Mouse (Mus musculus) midbrain, postnatal 0 days (tissue): ENCODE measurements around the gene Cphx3. TPM values are rescaled to one million over a fixed set of nuclear protein-coding genes. Genes with fewer than 3 reads are reported as not detected.
"Not testable (repeated sequence)": the region's sequence is repeated elsewhere in the genome, so short reads cannot be mapped to it uniquely, and the experiment has no call there.

Experiments
- ATAC-seq: fragments of 200-750 bp; cut with Nextera tagmentation; 2 replicates; pipeline ENCODE4 v1.8.0; 2017; ENCODE audit warnings: moderate number of reproducible peaks, mild to moderate bottlenecking, moderate TSS enrichment, moderate library complexity; ENCODE audit not compliant: low FRiP score
- DNase-seq: peaks from one replicate; pipeline ENCODE4 v3.0.0-alpha.2; 2015; ENCODE audit warnings: low spot score
- H3K27ac ChIP-seq: fragments of 300-500 bp; sonication (generic); 2 replicates; pipeline ENCODE4 v1.5.1; 2014; ENCODE audit warnings: low read depth, mild to moderate bottlenecking, low read length, mixed read lengths
- H3K27me3 ChIP-seq: fragments of 300-500 bp; sonication (generic); 2 replicates; pipeline ENCODE4 v1.6.1; 2014; ENCODE audit warnings: low read length, control low read depth, mixed read lengths; ENCODE audit not compliant: insufficient read depth
- H3K36me3 ChIP-seq: fragments of 300-500 bp; sonication (generic); 2 replicates; pipeline ENCODE4 v1.6.1; 2014; ENCODE audit warnings: low read length, control low read depth, mixed read lengths; ENCODE audit not compliant: insufficient read depth
- H3K4me1 ChIP-seq: fragments of 300-500 bp; sonication (generic); 2 replicates; pipeline ENCODE4 v1.6.1; 2014; ENCODE audit warnings: mild to moderate bottlenecking, control low read depth, antibody characterized with exemption, low read length, mixed read lengths; ENCODE audit not compliant: insufficient read depth
- H3K4me2 ChIP-seq: fragments of 300-500 bp; sonication (generic); 2 replicates; pipeline ENCODE4 v1.6.1; 2014; ENCODE audit warnings: low read depth, mild to moderate bottlenecking, low read length, mixed read lengths; ENCODE audit not compliant: poor library complexity, severe bottlenecking
- H3K4me3 ChIP-seq: fragments of 300-500 bp; sonication (generic); 2 replicates; pipeline ENCODE4 v1.5.1; 2014; ENCODE audit warnings: low read depth, mild to moderate bottlenecking, low read length, moderate library complexity
- H3K9ac ChIP-seq: fragments of 300-500 bp; sonication (generic); replicated peaks from 2 replicates; pipeline ENCODE4 v1.6.1; 2014; ENCODE audit warnings: mild to moderate bottlenecking, low read length, moderate library complexity, mixed read lengths; ENCODE audit not compliant: poor library complexity, severe bottlenecking
- H3K9me3 ChIP-seq: fragments of 300-500 bp; sonication (generic); 2 replicates; pipeline ENCODE4 v1.6.1; 2016; ENCODE audit warnings: low read length, control low read depth
- WGBS: fragments of 180-500 bp; shearing (Covaris S2); extraction: QIAGEN DNeasy Blood & Tissue Kit; methylation state at CpG from one replicate; pipeline ENCODE4 v1.1.7; 2014; 5-methylcytosine and 5-hydroxymethylcytosine counted together
- polyA plus RNA-seq: library from polyadenylated mRNA; unstranded; fragments of >200 nt; fragmentation: Nextera tagmentation; extraction: Ambion mirVana; gene quantifications from 2 replicates; pipeline ENCODE4 v1.2.1, GENCODE M21; 2015
- total RNA-seq: library from RNA; depleted of rRNA; stranded (reverse); fragments of >200 nt; gene quantifications from 2 replicates; pipeline ENCODE4 v1.2.3, GENCODE M21; 2014; rRNA removed

The Cphx3 gene
- total RNA-seq (not detected in 2 replicates), polyA plus RNA-seq (not detected in 2 replicates)

DNA sequence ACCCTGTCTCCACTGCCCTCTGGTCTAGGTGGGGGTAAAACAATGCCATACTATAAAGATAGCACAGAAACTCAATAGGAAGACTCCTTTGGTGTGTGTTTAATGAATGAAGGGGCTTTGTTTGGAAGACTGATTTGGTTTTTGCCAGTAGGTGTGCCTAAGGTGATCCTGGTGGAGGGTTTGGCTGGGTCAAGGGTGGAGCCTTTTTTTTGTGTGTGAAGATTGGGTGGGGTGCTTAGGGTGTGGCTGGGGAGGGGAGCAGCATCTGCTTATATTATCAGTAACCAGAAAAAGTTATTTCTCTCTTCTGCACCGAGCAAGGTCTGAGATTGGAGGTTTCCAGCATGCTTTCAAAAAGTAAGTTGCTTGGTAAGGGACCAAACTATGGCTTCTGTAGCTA, at the start of gene Cphx3:
Gene Cphx3 (plus strand): TSS at position 301 of the 400 bp plus-strand sequence.
- H3K27me3 ChIP-seq, H3K27ac ChIP-seq, DNase-seq, H3K9me3 ChIP-seq, H3K36me3 ChIP-seq, H3K4me1 ChIP-seq, H3K4me2 ChIP-seq, H3K9ac ChIP-seq, ATAC-seq, H3K4me3 ChIP-seq: not testable (repeated sequence)
- WGBS = no CpG with 5 or more reads among the region's 1 CpGs

DNA sequence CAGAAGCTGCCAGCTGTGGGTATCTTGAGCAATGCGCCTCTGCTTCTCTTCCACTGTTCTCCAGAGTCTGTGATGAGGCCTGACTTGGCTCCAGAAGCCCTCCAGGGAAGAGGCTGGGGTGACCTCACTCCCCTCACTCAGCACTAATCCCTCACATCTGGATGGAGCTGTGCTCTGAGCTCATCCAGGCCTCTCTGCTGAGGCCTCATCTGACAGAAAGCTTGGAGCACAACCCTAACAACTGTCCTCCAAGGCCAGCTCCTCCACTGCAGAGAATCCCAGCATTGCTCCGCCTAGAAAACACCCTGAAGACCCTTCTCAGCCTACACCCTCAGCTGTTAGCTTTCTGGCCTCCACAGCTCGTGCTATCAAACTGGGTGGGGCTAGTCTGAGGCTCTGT, 47.7 kb upstream of the Cphx3 start:
- H3K27me3 ChIP-seq = not testable (repeated sequence)

DNA sequence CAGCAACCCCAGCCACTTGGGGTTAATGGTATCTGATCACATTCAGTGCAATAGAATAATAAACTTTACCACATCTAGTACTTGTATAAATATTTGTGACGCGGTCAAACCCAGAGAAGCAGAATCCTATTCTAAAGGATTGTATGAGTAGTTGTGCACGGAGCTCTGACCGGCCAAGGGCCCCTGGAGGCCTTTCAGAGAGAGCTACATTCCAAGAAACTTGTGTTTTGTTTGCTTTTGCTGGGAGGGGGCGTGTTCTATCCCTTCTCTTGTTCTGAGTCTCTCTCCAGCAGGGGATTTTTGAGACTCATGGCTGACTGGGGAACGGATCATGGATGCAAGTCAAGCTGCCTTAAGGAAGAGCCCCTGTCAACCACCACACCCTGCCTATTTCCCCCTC, 46.7 kb upstream of the Cphx3 start:
- ATAC-seq, H3K27ac ChIP-seq: not testable (repeated sequence)
- WGBS = no CpG with 5 or more reads among the region's 6 CpGs

More for the DNA sequence above, 47.7 kb upstream of the Cphx3 start:
- not testable (repeated sequence) for H3K9me3 ChIP-seq, H3K4me1 ChIP-seq, H3K27ac ChIP-seq, H3K4me2 ChIP-seq, H3K36me3 ChIP-seq, H3K4me3 ChIP-seq, ATAC-seq, DNase-seq, H3K9ac ChIP-seq
- WGBS = no CpG with 5 or more reads among the region's 3 CpGs

DNA sequence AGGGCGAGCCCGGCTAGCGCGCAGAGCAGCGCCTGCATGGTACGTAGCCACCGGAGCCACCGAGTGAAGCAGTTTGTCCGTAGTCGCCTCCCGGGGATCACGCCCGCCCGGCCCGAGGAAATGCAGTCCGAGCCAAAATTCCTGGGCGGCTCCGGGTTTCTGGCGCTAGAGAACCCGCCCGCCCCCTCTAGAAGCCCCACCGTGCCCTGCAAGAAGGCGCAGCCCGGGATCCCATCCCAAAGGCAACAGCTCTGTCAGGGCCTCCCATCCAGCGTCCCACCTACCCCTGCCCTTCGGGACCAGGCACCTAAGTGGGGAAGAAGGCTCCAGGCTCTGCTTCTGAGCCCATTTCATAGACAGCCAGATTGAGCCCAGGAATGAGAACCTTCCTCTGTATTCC, 39.5 kb upstream of the Cphx3 start, which contains the start of gene Gm9780:
Gene Gm9780 (minus strand): TSS at position 101 of the 400 bp plus-strand sequence.
- H3K9ac ChIP-seq, H3K4me2 ChIP-seq, H3K36me3 ChIP-seq, ATAC-seq, H3K4me3 ChIP-seq, H3K4me1 ChIP-seq, H3K27ac ChIP-seq, H3K27me3 ChIP-seq, DNase-seq, H3K9me3 ChIP-seq: not testable (repeated sequence)
- no CpG with 5 or more reads among the region's 26 CpGs for WGBS

More for the DNA sequence above, 46.7 kb upstream of the Cphx3 start:
- H3K4me1 ChIP-seq, H3K9ac ChIP-seq, DNase-seq, H3K27me3 ChIP-seq, H3K4me2 ChIP-seq, H3K36me3 ChIP-seq, H3K9me3 ChIP-seq, H3K4me3 ChIP-seq: not testable (repeated sequence)

DNA sequence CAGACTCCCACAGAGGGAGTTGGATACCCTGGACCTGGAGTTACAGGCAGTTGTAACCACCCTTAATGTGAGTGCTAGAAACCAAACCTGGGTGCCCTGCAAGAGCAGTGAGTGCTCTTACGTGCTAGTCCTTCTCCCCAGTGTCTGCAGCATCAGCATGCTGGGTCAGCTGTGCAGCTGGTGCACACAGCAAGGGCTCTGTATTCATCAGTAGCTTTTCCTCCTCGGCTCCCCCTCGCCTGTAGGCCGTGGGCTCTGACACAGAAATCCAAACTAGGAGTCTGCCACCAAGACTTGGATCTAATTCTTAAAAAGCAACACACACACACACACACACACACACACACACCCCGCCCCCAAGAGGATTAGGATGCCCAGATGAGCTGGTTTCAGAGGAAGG, 37.1 kb upstream of the Cphx3 start:
- ATAC-seq, H3K9me3 ChIP-seq, H3K36me3 ChIP-seq, H3K4me2 ChIP-seq, H3K4me3 ChIP-seq, H3K4me1 ChIP-seq, H3K27me3 ChIP-seq, H3K27ac ChIP-seq, DNase-seq, H3K9ac ChIP-seq: not testable (repeated sequence)
- no CpG with 5 or more reads among the region's 5 CpGs for WGBS

DNA sequence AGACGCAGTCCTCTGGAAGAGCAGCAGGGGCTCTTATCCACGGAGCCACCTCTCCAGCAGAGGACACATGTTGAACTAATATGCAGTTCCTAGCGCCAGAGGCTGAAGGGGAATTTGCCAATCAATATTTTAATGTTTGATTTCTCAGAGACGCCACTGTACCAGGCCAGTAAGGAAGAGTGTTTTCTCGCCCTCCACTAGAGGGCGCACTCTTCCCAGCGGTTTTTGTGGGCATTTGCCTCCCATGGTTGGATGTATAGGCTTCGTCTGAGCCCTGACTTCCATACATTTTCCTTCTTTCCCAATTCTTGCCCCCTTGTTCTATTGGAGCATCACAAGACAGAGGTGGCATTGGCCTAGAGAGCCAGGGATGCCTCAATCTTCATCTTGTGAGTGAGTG, 35.1 kb upstream of the Cphx3 start:
- not testable (repeated sequence) for H3K9me3 ChIP-seq, H3K27ac ChIP-seq, H3K36me3 ChIP-seq, ATAC-seq, H3K4me2 ChIP-seq, H3K4me1 ChIP-seq, H3K27me3 ChIP-seq, H3K9ac ChIP-seq, DNase-seq, H3K4me3 ChIP-seq
- WGBS = no CpG with 5 or more reads among the region's 8 CpGs

DNA sequence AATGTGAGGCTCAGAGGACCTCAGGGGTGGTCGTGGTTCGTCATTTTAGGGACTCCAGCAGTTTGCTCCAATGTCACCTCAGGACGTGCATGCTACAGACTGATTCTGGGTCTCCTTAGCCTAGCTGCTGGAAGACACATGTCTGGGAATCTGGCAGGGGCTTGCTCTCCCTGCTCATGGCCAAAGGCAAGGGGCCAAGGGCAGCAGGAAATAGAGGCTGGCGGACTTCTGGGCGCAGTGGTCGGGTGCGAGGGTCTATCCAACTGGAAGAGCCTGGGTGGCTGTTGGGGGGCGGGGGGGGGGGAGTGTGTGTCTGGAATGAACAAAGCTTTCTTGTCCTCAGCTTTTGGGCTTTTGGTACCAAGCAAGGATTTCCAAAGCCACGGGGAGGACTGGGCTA, 33.3 kb upstream of the Cphx3 start:
- not testable (repeated sequence) for H3K4me2 ChIP-seq, H3K27ac ChIP-seq, ATAC-seq, H3K36me3 ChIP-seq, H3K27me3 ChIP-seq, H3K9me3 ChIP-seq, H3K4me1 ChIP-seq, H3K9ac ChIP-seq, H3K4me3 ChIP-seq, DNase-seq
- no CpG with 5 or more reads among the region's 9 CpGs for WGBS

DNA sequence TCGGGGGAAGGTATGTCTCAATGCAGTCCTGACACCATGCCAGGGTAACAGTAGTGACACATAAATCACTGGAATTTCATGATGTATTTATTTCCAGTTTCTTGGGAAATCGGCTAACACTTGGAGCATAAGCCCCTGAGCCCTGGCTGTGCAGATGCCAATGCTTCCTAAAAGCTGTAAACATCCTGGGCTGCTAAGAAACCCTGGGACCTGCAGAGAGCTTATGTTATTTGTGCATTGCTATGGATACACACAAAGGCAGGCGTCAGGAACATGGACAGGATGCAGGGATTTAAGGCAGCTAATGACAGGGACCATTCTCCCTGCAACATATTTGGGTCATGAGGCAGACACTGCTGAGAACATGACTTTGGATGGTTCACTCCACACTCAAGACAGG, 23.9 kb upstream of the Cphx3 start:
- no CpG with 5 or more reads among the region's 3 CpGs for WGBS

DNA sequence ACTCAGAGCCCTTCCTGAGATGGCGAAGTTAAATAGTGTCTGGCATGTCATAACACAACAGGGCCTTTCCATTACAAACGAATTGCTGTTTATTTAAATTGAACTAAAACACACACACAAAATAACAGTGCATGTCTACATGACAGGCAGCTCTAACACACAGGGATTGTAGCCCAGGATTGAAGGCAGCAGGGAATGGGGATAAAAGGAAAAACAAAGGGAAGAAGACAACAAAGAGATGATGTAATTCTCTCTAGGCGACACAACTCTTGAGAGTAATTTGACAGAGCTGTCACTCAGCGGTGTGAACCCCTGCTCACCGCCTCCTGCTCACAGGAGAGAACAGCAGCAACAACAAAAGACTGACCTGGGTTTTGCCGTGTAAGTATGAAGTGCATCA, 22.7 kb upstream of the Cphx3 start:
- no CpG with 5 or more reads among the region's 6 CpGs for WGBS
- ATAC-seq, H3K9ac ChIP-seq, H3K36me3 ChIP-seq, DNase-seq, H3K4me1 ChIP-seq, H3K4me2 ChIP-seq, H3K27me3 ChIP-seq, H3K4me3 ChIP-seq, H3K27ac ChIP-seq, H3K9me3 ChIP-seq: not testable (repeated sequence)

More for the DNA sequence above, 23.9 kb upstream of the Cphx3 start:
- H3K27me3 ChIP-seq, DNase-seq, H3K4me3 ChIP-seq, H3K9me3 ChIP-seq, H3K36me3 ChIP-seq, H3K4me2 ChIP-seq, ATAC-seq, H3K27ac ChIP-seq, H3K9ac ChIP-seq, H3K4me1 ChIP-seq: not testable (repeated sequence)
